19 mouse cellular contexts compared by ENCODE assay signal in the genomic region with DNA sequence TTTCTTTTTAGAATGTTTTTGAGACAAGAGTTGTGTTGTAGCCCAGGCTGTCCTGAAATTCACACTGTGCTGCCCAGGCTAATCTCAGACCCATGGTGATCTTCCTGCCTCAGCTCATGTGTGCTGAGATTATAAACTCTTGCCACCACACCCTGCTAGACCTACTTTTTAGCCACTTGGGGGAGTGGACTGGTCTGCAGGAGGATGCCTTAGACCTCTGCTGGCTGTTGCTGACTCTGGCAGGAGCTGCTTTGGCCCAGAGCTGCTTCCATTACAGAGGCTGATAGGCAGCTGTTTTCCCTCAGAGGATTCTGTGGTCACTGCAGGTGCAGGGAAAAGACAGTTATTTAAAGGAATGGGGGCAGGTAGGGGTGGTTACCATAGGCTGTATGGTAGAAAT. TPM values are rescaled to one million over a fixed set of nuclear protein-coding genes. Genes with fewer than 3 reads are reported as not detected.
DNase-seq lines count a peak whose midpoint lies in the region; ATAC-seq and TF ChIP-seq lines count a peak whose summit lies in the region.
"Had no signal": no experiment of that assay in that cellular context is flagged by ENCODE, and none has a peak within 500 bp of the region (broad histone marks: within the 10 kb centered on the region; RNA-seq: fewer than 3 reads in every experiment).

No protein-coding gene starts in this region.

- no peaks in the 10 kb centered on the region for H3K9me3 ChIP-seq in kidney, postnatal 0 days (replicated peaks; ENCODE audit: low read length)
- H3K9me3 ChIP-seq: liver, embryonic 15.5 days had no signal

- TF ChIP-seq CTCF in kidney, postnatal 0 days (IDR thresholded peaks at IDR 0.05; ENCODE audit: low read depth): peak; percentile 34; the same call in 1 of the 2 replicates

- 0 out of 2 replicates have a peak, but pooled peaks cover 3% of the 10 kb centered on the region for H3K36me3 ChIP-seq in kidney, postnatal 0 days (ENCODE audit: insufficient read depth, low read length)
- H3K36me3 ChIP-seq: liver, embryonic 15.5 days had no signal

- H3K4me2 ChIP-seq in kidney, postnatal 0 days (ENCODE audit: low read length): no peak overlapping the region
- H3K4me2 ChIP-seq: heart, embryonic 11.5 days; hindbrain, embryonic 14.5 days; liver, embryonic 15.5 days had no signal

- H3K4me3 ChIP-seq in kidney, postnatal 0 days (replicated peaks; ENCODE audit: low read depth, low read length): no peak overlapping the region
- H3K4me3 ChIP-seq: layer of hippocampus, adult 2 months; liver, embryonic 15.5 days; myocyte had no signal

- no peak for ATAC-seq in kidney, postnatal 0 days (replicated peaks; ENCODE audit: low FRiP score, low read depth)
- ATAC-seq in common myeloid progenitor, adult 5-6 weeks (replicated peaks; ENCODE audit: low read depth, poor library complexity, severe bottlenecking): peak; percentile 21; the same call in 1 of the 2 replicates
- ATAC-seq in megakaryocyte, adult 5-6 weeks (ENCODE audit: poor library complexity, severe bottlenecking): 0 out of 2 replicates have a peak, but pooled peaks have one; percentile 18
- ATAC-seq: CD4-positive, CD25-positive, alpha-beta regulatory T cell, adult 4 months; forebrain, postnatal 0 days; Patski had no signal

- H3K9ac ChIP-seq in kidney, postnatal 0 days (ENCODE audit: low read depth, low read length): no peak overlapping the region
- H3K9ac ChIP-seq: forebrain, postnatal 0 days; hindbrain, embryonic 14.5 days; liver, embryonic 15.5 days had no signal

- H3K4me1 ChIP-seq in kidney, postnatal 0 days (replicated peaks; ENCODE audit: insufficient read depth, low read length): no peaks in the 10 kb centered on the region

- no peaks in the 10 kb centered on the region for H3K27me3 ChIP-seq in kidney, postnatal 0 days (ENCODE audit: insufficient read depth, low read length)
- H3K27me3 ChIP-seq: liver, embryonic 15.5 days; Patski had no signal

- DNase-seq in kidney, postnatal 0 days (ENCODE audit: low spot score): no peak
- DNase-seq in kidney, postnatal 36 days: no peak
- DNase-seq in 416B (ENCODE audit: low read depth): peak; percentile 58
- no peak for DNase-seq in spleen, postnatal 14 days (ENCODE audit: low spot score in 2 of 2)
- no peak for DNase-seq in ovary, adult 18-20 months (ENCODE audit: low spot score)
- no peak for DNase-seq in frontal cortex, postnatal 10 days (ENCODE audit: low spot score in 2 of 2)
- DNase-seq: cerebellum, adult 2 months; forebrain, postnatal 0 days; gastrocnemius, postnatal 14 days; right cerebral cortex, postnatal 14 days had no signal

- no peak overlapping the region for H3K27ac ChIP-seq in kidney, postnatal 0 days
- H3K27ac ChIP-seq: hindbrain, embryonic 14.5 days; layer of hippocampus, adult 2 months; liver, embryonic 15.5 days had no signal

RNA-seq across cellular contexts. Expression of a gene that starts 17.7 kb away (rescaled TPM):
- 29.2 and 33.6 TPM in 2 replicates for polyA plus RNA-seq in kidney, postnatal 0 days (2015; fragmentation: Nextera tagmentation; extraction: Ambion mirVana)
- total RNA-seq in common myeloid progenitor, adult 5-6 weeks (2017): 41.0 and 52.7 TPM in 2 replicates
- total RNA-seq in megakaryocyte, adult 5-6 weeks (2015): 28.0 and 34.6 TPM in 2 replicates
- 30.3 and 30.5 TPM in 2 replicates for total RNA-seq in megakaryocyte, adult 5-6 weeks (2017)

RNA-seq across cellular contexts. Expression of a gene that starts 46.5 kb away (rescaled TPM):
- 519 and 548 TPM in 2 replicates for polyA plus RNA-seq in kidney, postnatal 0 days (2015; fragmentation: Nextera tagmentation; extraction: Ambion mirVana)
- 113 and 135 TPM in 2 replicates for total RNA-seq in common myeloid progenitor, adult 5-6 weeks (2017)
- 304 and 335 TPM in 2 replicates for total RNA-seq in megakaryocyte, adult 5-6 weeks (2015)
- total RNA-seq in megakaryocyte, adult 5-6 weeks (2017): 83.1 and 91.3 TPM in 2 replicates

RNA-seq across cellular contexts. Expression of a gene that starts 56.6 kb away (rescaled TPM):
- 22.9 and 24.3 TPM in 2 replicates for polyA plus RNA-seq in kidney, postnatal 0 days (2015; fragmentation: Nextera tagmentation; extraction: Ambion mirVana)
- 82.0 and 97.4 TPM in 2 replicates for total RNA-seq in common myeloid progenitor, adult 5-6 weeks (2017)
- 66.9 and 76.8 TPM in 2 replicates for total RNA-seq in megakaryocyte, adult 5-6 weeks (2015)
- total RNA-seq in megakaryocyte, adult 5-6 weeks (2017): 68.6 and 71.2 TPM in 2 replicates
